Mouse (Mus musculus): Measurements from ENCODE around the gene Tacc2. TPM values are rescaled to one million over a fixed set of nuclear protein-coding genes. Genes with fewer than 3 reads are reported as not detected.

Gene Tacc2
- total and polyA plus RNA-seq, 3 experiments: 3.5 to 21.5 TPM; not detected in 1

- peaks cover 0 to 13% of the 10 kb centered on the region in 2 experiments; a peak in 2 of 4 replicates for H3K36me3 ChIP-seq (ENCODE audit: control insufficient read depth in 1 of 2, insufficient read depth in 2 of 2, low read length in 2 of 2)
- DNase-seq (ENCODE audit: low read depth, low spot score): no peak
- H3K4me1 ChIP-seq (ENCODE audit: control insufficient read depth in 1 of 2, insufficient read depth in 2 of 2, low read length in 2 of 2): peaks cover 7 to 16% of the 10 kb centered on the region in 2 experiments
- H3K79me2 ChIP-seq (ENCODE audit: control insufficient read depth, insufficient read depth, low read length, poor library complexity): no peaks in the 10 kb centered on the region
- TF ChIP-seq MAFK (IDR thresholded peaks at IDR 0.05; ENCODE audit: borderline replicate concordance, low read depth, low read length) (peak; percentile 84), MAX (IDR thresholded peaks at IDR 0.05; ENCODE audit: low read length) (no peak)
- H3K4me3 ChIP-seq (ENCODE audit: control insufficient read depth in 1 of 2, insufficient read depth in 1 of 2, low read depth in 2 of 2, low read length in 2 of 2): no peak overlapping the region
- H3K27ac ChIP-seq (ENCODE audit: control insufficient read depth, low read depth, low read length): no peak overlapping the region
- no peaks in the 10 kb centered on the region for H3K9me3 ChIP-seq (replicated peaks; ENCODE audit: insufficient read depth, low read length)
- H3K27me3 ChIP-seq (ENCODE audit: control insufficient read depth in 1 of 2, insufficient read depth in 2 of 2, low read length in 2 of 2): peaks cover 0 to 1% of the 10 kb centered on the region in 2 experiments; a peak in 3 of 4 replicates
- no peak overlapping the region for H3K9ac ChIP-seq (ENCODE audit: control insufficient read depth, low read depth, low read length, poor library complexity, severe bottlenecking)
These were observed 52.8 kb downstream of the Tacc2 start for GRCm38 (mm10) chr7:130629999-130630398.

- Histone ChIP-seq H3K27ac (ENCODE audit: control insufficient read depth, low read depth, low read length) (no peak overlapping the region), H3K4me3 (ENCODE audit: control insufficient read depth in 1 of 2, insufficient read depth in 1 of 2, low read depth in 2 of 2, low read length in 2 of 2) (no peak overlapping the region), H3K9me3 (replicated peaks; ENCODE audit: insufficient read depth, low read length) (no peaks in the 10 kb centered on the region), H3K79me2 (ENCODE audit: control insufficient read depth, insufficient read depth, low read length, poor library complexity) (no peaks in the 10 kb centered on the region), H3K36me3 (ENCODE audit: control insufficient read depth in 1 of 2, insufficient read depth in 2 of 2, low read length in 2 of 2) (peaks cover 0 to 13% of the 10 kb centered on the region in 2 experiments; a peak in 2 of 4 replicates), H3K4me1 (ENCODE audit: control insufficient read depth in 1 of 2, insufficient read depth in 2 of 2, low read length in 2 of 2) (peaks cover 5 to 16% of the 10 kb centered on the region in 2 experiments), H3K27me3 (ENCODE audit: control insufficient read depth in 1 of 2, insufficient read depth in 2 of 2, low read length in 2 of 2) (peaks cover 0 to 1% of the 10 kb centered on the region in 2 experiments; a peak in 3 of 4 replicates), H3K9ac (ENCODE audit: control insufficient read depth, low read depth, low read length, poor library complexity, severe bottlenecking) (no peak overlapping the region)
- no peak for TF ChIP-seq CHD2 (IDR thresholded peaks at IDR 0.05; ENCODE audit: low read length)
- no peak for TF ChIP-seq ZMIZ1 (IDR thresholded peaks at IDR 0.05; ENCODE audit: low read depth, low read length)
- no peak for TF ChIP-seq ZKSCAN1 (IDR thresholded peaks at IDR 0.05; ENCODE audit: low read depth, low read length)
- TF ChIP-seq GABPA (IDR thresholded peaks at IDR 0.05; ENCODE audit: low read depth, low read length): no peak
- TF ChIP-seq MEF2A (IDR thresholded peaks at IDR 0.05; ENCODE audit: extremely low read depth, insufficient replicate concordance, low read depth, low read length, poor library complexity, severe bottlenecking): no peak
- TF ChIP-seq MYC (IDR thresholded peaks at IDR 0.05; ENCODE audit: low read depth, low read length): no peak
- no peak for TF ChIP-seq KAT2A (conservative IDR thresholded peaks at IDR 0.05; ENCODE audit: low read depth, low read length)
- no peak for DNase-seq (ENCODE audit: low read depth, low spot score)
These were observed 53.7 kb downstream of the Tacc2 start for GRCm38 (mm10) chr7:130630956-130631355.

- Histone ChIP-seq H3K27ac (ENCODE audit: control insufficient read depth, low read depth, low read length) (peak overlapping the region; percentile 62), H3K4me3 (ENCODE audit: control insufficient read depth in 1 of 2, insufficient read depth in 1 of 2, low read depth in 2 of 2, low read length in 2 of 2) (peak overlapping the region; percentile 5 to 24; a peak in 3 of 4 replicates), H3K4me1 (ENCODE audit: control insufficient read depth in 1 of 2, insufficient read depth in 2 of 2, low read length in 2 of 2) (peaks cover 5 to 16% of the 10 kb centered on the region in 2 experiments), H3K9ac (ENCODE audit: control insufficient read depth, low read depth, low read length, poor library complexity, severe bottlenecking) (peak overlapping the region; percentile 41), H3K9me3 (replicated peaks; ENCODE audit: insufficient read depth, low read length) (no peaks in the 10 kb centered on the region), H3K79me2 (ENCODE audit: control insufficient read depth, insufficient read depth, low read length, poor library complexity) (no peaks in the 10 kb centered on the region), H3K36me3 (ENCODE audit: control insufficient read depth in 1 of 2, insufficient read depth in 2 of 2, low read length in 2 of 2) (peaks cover 0 to 13% of the 10 kb centered on the region in 2 experiments; a peak in 2 of 4 replicates), H3K27me3 (ENCODE audit: control insufficient read depth in 1 of 2, insufficient read depth in 2 of 2, low read length in 2 of 2) (peaks cover 0 to 1% of the 10 kb centered on the region in 2 experiments; a peak in 2 of 4 replicates)
- DNase-seq (ENCODE audit: low read depth, low spot score): peak; percentile 89
- peak; percentile 90 for TF ChIP-seq MAX (IDR thresholded peaks at IDR 0.05; ENCODE audit: low read length)
- no peak for TF ChIP-seq CHD2 (IDR thresholded peaks at IDR 0.05; ENCODE audit: low read length)
- TF ChIP-seq MEF2A (IDR thresholded peaks at IDR 0.05; ENCODE audit: extremely low read depth, insufficient replicate concordance, low read depth, low read length, poor library complexity, severe bottlenecking): no peak
- no peak for TF ChIP-seq ZNF384 (IDR thresholded peaks at IDR 0.05; ENCODE audit: low read depth, low read length)
- TF ChIP-seq RAD21 (IDR thresholded peaks at IDR 0.05; ENCODE audit: low read depth, low read length): no peak; the same call in 1 of the 2 replicates
- 0 out of 4 replicates have a peak, but pooled peaks of 1 of the 2 experiments have one; percentile 29 for TF ChIP-seq EP300 (IDR thresholded peaks at IDR 0.05; ENCODE audit: low read depth in 1 of 2, low read length in 2 of 2)
- peak; percentile 98 for TF ChIP-seq BHLHE40 (IDR thresholded peaks at IDR 0.05; ENCODE audit: borderline replicate concordance, low read depth, low read length)
- TF ChIP-seq POLR2A (IDR thresholded peaks at IDR 0.05; ENCODE audit: control insufficient read depth in 1 of 2, insufficient read depth in 1 of 2, low read depth in 1 of 2, low read length in 2 of 2, poor library complexity in 1 of 2): no peak
- TF ChIP-seq MYB (IDR thresholded peaks at IDR 0.05; ENCODE audit: low read depth, low read length): no peak
- TF ChIP-seq USF1 (IDR thresholded peaks at IDR 0.05; ENCODE audit: low read depth, low read length): peak; percentile 45; the same call in 1 of the 2 replicates
- TF ChIP-seq POLR2AphosphoS5 (IDR thresholded peaks at IDR 0.05; ENCODE audit: borderline replicate concordance, low read depth, low read length): no peak
- peak in 1 of 3 experiments; percentile 29; a peak in 2 of 6 replicates for TF ChIP-seq CTCF (IDR thresholded peaks at IDR 0.05 in 2 of 3, conservative IDR thresholded peaks at IDR 0.05 in 1 of 3; ENCODE audit: control insufficient read depth in 1 of 3, insufficient read depth in 1 of 3, low read depth in 2 of 3, low read length in 3 of 3, poor library complexity in 1 of 3, severe bottlenecking in 1 of 3)
- TF ChIP-seq GATA1 (IDR thresholded peaks at IDR 0.05; ENCODE audit: low read depth, low read length): no peak
- no peak for TF ChIP-seq MAZ (IDR thresholded peaks at IDR 0.05; ENCODE audit: low read depth, low read length)
- TF ChIP-seq TAL1 (IDR thresholded peaks at IDR 0.05; ENCODE audit: low read length): no peak
- TF ChIP-seq NRF1 (IDR thresholded peaks at IDR 0.05; ENCODE audit: insufficient read depth, low read depth, low read length, poor library complexity, severe bottlenecking): 0 out of 2 replicates have a peak, but pooled peaks have one; percentile 27
These were observed 54.5 kb downstream of the Tacc2 start for GRCm38 (mm10) chr7:130631553-130632378.
